Mouse (Mus musculus): Measurements from ENCODE around the gene Ppp4r1. TPM values are rescaled to one million over a fixed set of nuclear protein-coding genes. Genes with fewer than 3 reads are reported as not detected.
A peak's percentile ranks its signal among the peaks of the same experiment; 100 is the strongest.

The Ppp4r1 gene
- total RNA-seq, 2 experiments from 2014 or later, result 32.3 to 35.1 TPM

DNA sequence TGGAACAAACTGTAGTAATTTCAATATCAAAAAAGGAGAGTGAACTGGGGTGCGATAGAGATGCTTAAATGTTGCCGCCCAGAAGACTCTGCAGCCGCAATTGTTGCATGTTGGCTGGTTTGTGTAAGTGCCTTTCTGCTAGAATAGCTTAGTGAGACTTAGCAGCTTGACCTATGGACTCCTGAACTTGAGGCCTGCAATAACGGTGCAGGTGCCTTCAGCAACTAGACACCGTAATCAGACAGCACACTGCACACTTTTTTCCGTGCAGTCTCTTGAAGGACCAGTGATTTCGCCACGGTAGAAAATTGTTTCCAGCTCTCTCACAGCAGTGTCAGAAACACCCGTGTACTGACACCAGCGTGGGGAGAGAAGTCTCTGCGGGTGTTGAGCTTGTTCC is 46.6 kb downstream of the Ppp4r1 start:
- DNase-seq (ENCODE audit: low spot score in 2 of 2), result no peak
- Histone ChIP-seq H3K27ac (no peak overlapping the region), H3K4me3 (no peak overlapping the region)
- no peak for TF ChIP-seq CTCF (conservative IDR thresholded peaks at IDR 0.05)

DNA sequence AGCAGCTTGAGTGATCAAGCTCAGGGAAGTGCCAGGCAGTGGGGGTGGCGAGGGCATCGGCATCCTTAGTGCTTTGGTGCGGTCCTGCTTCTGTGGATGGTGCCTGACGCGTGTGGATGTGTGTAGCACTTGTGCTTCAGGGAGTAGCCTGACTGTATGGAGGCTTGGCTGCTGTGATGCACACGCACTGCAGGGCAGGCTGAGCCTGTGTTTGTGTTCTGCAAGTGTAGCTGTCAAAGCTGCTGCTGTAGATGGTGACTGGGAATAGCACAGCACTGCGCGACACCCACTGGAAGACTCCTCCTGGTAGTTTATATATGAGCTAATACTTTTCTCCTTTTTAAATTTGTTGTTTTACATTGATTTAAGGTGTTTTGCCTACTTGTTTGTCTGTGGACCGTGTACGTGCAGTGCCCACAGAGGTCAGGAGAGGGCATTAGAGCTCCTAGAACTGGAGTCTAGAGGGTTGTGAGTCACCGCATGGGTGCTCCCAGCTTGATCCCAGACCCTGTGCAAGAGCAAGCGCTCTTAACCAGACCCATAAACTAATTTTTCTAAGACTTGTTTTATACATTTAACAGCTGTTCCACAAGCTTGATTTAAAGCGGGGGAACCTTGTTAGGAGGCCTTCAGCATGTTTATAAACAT is 48.0 kb downstream of the Ppp4r1 start:
- no peak overlapping the region for H3K27ac ChIP-seq
- no peak for DNase-seq (ENCODE audit: low spot score in 2 of 2)
- H3K4me3 ChIP-seq, result no peak overlapping the region
- TF ChIP-seq CTCF (conservative IDR thresholded peaks at IDR 0.05), result peak; percentile 56

DNA sequence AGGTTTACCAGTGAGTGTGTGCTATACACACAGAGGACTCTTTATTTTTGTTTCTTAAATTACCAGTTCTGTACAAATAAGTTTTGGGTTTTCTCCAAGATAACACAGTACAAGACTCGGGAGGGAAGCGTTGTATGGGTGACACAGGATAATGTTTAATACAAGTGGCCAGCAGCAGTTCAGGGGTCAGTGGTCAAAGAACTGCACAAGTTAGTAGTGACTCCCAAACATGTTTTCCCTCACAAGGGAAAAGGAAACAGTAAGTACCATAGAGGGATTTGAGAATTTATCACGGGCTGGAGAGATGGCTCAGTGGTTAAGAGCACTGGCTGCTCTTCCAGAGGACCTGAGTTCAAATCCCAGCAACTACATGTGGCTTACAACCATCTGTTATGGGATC is 51.5 kb downstream of the Ppp4r1 start:
- DNase-seq (ENCODE audit: low spot score in 2 of 2), result no peak
- Histone ChIP-seq H3K4me3 (no peak overlapping the region), H3K27ac (no peak overlapping the region)
- no peak for TF ChIP-seq CTCF (conservative IDR thresholded peaks at IDR 0.05)

DNA sequence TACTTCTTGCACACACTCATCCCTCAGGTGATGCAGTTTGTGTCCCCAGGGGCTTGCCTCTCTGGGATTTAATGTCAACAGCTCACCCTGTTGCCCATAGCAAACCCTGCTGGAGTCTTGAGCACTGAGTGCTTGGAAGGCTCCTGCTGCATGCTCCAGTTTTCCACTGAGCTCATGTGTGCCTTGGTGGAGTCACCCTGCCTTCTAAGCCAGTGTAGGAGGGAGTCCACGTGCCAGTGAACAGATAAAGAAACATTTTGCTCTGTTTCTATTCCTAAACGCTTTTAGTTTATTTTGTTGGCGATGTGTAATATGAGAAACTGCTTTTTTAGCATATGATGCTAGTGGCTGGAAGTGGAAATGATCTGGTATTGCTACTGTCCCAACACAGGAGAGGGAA is 54.4 kb downstream of the Ppp4r1 start:
- DNase-seq (ENCODE audit: low spot score in 2 of 2), result peak in 1 of 2 experiments; percentile 25
- no peak for TF ChIP-seq CTCF (conservative IDR thresholded peaks at IDR 0.05)
- Histone ChIP-seq H3K27ac (peak overlapping the region; percentile 16; the same call in 1 of the 2 replicates), H3K4me3 (no peak overlapping the region)

DNA sequence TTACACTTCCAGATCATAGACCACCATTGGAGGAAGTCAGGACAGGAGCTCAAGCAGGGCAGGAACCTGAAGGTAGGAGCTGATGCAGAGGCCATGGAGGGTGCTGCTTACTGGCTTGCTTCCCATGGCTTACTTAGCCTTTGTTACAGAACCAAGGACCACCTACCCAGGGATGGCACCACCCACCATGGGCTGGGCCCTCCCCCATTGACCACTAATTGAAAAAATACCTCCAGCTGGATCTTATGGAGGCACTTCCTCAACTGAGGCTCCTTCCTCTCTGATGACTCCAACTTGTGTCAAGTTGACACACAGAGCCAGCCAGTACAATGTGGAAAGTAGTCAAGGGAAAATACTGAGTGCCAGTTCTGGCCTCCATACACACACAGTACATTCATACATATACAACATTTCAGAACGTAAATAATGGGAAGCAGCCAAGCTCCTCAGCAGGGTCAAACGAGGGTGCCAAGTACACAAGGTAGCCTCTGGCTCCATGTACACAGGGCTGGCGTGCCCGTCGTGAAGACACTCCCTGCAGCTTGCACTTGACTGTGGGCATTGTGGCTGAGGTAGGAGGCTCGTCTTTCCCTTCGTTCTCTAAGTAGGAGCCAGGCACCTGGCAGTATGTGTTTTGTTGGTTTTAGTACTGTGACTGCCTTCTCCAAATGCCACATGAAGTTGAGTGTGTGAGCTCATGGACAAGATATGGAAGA is 57.3 kb downstream of the Ppp4r1 start:
- Histone ChIP-seq H3K4me3 (no peak overlapping the region), H3K27ac (no peak overlapping the region)
- DNase-seq (ENCODE audit: low spot score in 2 of 2), result no peak
- no peak for TF ChIP-seq CTCF (conservative IDR thresholded peaks at IDR 0.05)

DNA sequence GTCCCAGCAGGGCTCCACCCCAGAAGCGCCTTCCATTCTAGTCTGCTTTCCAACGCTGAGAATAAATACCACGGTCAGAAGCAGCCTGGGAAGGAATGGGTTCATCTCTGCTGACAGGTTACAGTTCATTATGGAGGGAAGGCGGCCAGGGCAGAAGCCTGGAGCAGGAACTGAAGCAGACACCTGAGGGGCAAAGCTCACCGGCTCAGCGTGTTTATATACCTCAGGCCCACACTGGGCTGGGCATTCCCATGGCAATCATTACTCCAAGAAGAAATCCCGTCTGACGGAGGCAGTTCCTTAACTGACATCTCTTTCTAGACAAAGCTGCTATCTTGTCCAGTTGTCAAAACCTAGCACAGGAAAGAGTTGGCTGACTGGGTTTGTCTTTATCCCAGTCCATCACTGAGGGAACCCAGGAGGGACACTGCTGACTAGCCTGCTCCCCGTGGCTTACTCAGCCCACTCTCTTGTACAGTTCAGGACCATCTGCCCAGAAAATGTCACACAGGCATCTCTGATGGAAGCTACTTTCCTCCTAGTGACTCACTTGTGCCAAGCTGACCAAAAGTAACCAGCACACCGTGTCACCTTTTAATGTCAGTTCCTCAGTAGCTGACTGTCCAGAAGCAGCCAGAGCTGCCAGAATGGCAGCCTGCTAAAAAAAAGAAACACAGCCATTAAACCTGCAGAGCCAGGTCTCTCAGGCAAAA is 60.5 kb downstream of the Ppp4r1 start:
- DNase-seq (ENCODE audit: low spot score in 2 of 2), result no peak
- H3K27ac ChIP-seq, result no peak overlapping the region
- TF ChIP-seq CTCF (conservative IDR thresholded peaks at IDR 0.05), result no peak
- no peak overlapping the region for H3K4me3 ChIP-seq

DNA sequence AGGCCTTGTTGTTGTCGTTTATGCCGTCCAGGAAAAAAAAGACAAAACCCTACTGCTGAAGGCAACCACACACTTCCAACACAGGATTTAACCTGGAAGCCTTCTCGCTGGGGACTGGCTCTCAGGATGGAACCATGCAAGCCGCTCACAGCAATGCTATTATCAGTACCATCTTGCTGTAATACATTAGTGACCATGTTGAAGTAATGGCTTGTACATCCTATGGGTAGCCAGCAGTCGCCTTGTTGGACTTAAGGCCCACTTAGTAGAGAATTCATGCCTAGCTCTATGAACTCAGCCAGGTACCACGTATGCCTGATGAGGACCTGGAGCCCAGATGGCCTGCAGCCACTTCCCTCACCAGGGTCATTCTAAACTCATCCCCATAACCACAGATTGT is 63.0 kb downstream of the Ppp4r1 start:
- TF ChIP-seq CTCF (conservative IDR thresholded peaks at IDR 0.05), result no peak
- no peak for DNase-seq (ENCODE audit: low spot score in 2 of 2)
- H3K4me3 ChIP-seq, result no peak overlapping the region
- no peak overlapping the region for H3K27ac ChIP-seq

DNA sequence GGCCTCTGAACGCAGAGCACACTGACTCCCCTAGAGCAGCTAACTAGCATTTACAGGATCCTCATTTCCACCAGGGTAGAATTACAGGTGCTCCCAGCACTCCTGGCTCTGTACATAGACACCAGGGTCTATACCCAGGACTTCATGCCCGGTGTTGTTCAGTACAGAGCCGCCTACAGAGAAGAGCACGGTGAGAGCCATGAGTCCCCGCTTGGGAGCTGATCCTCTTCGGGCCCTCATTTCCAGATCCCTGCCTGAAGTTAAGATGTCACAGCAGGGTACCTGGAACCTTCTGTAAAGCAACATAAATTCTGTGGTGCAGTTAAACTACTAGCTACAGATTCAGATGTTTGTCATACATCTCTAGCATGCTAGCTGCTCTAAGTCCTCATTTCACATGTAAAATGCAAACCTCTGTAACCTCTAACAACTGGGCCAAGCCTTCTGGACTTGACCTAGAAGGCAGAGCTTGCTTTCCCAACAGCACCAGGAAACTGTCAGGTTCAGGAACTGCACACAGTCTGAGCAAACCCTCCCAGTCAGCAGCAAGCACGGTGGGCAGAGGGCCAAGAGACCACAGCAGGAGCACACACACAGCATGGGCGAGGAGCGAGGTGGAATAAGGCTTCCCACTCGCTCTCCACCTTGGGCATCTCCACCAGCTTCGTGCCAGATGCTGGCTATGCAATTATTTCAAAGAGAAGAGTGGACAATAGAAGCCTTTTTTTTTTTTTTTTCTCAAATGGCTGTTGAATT is 65.5 kb downstream of the Ppp4r1 start:
- no peak overlapping the region for H3K4me3 ChIP-seq
- no peak for TF ChIP-seq CTCF (conservative IDR thresholded peaks at IDR 0.05)
- no peak for DNase-seq (ENCODE audit: low spot score in 2 of 2)
- H3K27ac ChIP-seq, result no peak overlapping the region

DNA sequence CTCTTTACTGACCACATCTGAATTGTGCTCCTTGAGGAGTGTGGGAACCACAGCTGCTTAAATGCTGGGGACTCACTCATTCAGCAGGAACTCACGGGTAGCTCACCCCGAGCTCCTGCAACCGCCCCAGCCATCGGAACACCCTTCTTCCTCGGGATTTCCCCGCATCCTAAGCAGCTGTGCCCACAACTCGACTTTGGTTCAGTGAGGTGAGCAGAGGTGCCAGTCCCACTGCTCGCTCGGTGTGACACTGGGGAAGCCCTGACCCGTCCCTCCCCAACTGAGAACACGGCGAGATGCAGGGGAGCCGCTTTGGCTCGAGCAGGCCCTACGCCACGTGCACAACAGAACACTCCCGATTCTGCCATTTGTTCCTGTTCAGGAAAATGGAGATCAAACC is 68.1 kb downstream of the Ppp4r1 start:
- no peak for DNase-seq (ENCODE audit: low spot score in 2 of 2)
- no peak overlapping the region for H3K4me3 ChIP-seq
- TF ChIP-seq CTCF (conservative IDR thresholded peaks at IDR 0.05), result no peak
- H3K27ac ChIP-seq, result no peak overlapping the region

DNA sequence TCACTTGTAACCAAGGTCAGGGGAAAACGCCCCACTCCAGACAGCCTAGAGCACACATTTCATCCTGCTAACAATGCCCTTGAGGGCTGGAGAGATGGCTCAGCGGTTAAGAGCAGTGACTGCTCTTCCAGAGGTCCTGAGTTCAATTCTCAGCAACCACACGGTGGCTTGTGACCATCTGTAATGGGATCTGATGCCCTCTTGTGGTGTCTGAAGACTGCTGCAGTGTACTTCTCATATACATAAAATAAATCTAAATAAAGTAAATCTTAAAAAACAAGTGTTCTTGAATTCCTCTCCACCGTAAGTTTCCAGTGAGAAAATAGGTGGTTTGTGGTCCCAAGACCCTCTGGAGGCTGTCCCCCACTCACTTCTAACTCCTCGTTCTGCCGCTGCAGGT is 69.4 kb downstream of the Ppp4r1 start:
- no peak for DNase-seq (ENCODE audit: low spot score in 2 of 2)
- H3K27ac ChIP-seq, result no peak overlapping the region
- no peak overlapping the region for H3K4me3 ChIP-seq
- TF ChIP-seq CTCF (conservative IDR thresholded peaks at IDR 0.05), result peak; percentile 63

DNA sequence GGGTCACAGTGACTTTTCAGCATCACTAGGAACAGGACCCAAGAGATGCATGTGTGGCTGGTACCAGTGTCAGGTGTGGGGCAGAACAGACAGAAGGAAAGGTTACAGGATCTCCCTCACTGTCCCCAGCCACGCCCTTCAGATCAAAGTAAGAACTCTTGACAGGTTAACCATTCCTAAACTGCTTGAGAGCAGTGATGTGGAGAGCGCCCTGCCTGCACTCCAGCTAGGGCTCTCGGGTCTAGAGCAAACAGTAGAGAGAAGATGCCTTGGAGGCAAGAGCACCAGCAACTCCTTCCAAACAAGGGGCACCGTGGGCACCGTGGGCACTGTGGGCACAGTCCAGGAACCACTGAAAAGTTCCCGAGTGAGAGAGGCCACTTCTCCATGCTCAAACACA is 71.0 kb downstream of the Ppp4r1 start:
- DNase-seq (ENCODE audit: low spot score in 2 of 2), result no peak
- TF ChIP-seq CTCF (conservative IDR thresholded peaks at IDR 0.05), result no peak
- no peak overlapping the region for H3K27ac ChIP-seq
- no peak overlapping the region for H3K4me3 ChIP-seq

DNA sequence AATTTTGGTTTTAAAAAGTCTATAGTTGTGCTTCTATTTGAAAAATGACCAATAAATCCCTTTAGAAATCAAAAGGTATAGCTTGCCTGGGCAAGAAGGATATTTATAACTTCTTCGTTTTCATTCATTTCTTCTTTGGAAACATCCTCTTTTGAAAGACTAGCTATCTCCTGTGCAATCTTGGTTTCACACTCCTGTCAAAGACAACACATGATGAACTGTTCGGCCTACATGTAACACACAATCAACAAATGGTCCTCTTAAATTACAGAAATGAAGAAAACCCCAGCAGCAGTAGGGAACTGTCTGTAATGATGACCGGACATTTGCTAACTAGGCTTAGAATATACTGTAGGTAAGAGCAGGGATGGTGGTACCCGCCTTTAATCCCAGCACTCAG is 71.6 kb downstream of the Ppp4r1 start:
- Histone ChIP-seq H3K27ac (no peak overlapping the region), H3K4me3 (no peak overlapping the region)
- no peak for TF ChIP-seq CTCF (conservative IDR thresholded peaks at IDR 0.05)
- no peak for DNase-seq (ENCODE audit: low spot score in 2 of 2)

DNA sequence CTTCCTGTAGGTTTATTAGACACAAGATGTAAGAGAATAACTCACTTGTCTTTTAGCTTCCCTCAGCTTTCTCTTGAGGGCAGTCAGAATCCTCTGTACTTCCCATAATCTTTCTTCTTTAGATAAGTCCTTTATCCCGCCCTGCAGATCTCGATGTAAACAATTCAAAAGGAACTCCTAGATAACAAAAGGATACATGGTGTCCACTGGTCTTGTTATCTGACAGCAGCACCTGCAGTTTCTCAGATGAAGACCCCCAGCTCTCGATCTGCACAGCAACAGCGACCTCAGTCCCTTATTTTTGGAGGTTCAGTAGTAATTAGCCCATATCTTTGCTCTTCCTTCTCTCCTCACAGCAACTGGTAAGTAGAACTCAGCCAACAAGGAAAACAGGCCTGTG is 75.2 kb downstream of the Ppp4r1 start:
- no peak for TF ChIP-seq CTCF (conservative IDR thresholded peaks at IDR 0.05)
- no peak overlapping the region for H3K27ac ChIP-seq
- no peak for DNase-seq (ENCODE audit: low spot score in 2 of 2)
- no peak overlapping the region for H3K4me3 ChIP-seq
